Mouse (Mus musculus): ENCODE measurements around the gene Gnaq. TPM values are rescaled to one million over a fixed set of nuclear protein-coding genes. Genes with fewer than 3 reads are reported as not detected.

The Gnaq gene
- polyA plus RNA-seq, 1 experiment from 2014 or later, result 10.1 TPM

GRCm38 (mm10) chr19:16273021-16273420 lies 140.4 kb downstream of the Gnaq start:
- H3K4me2 ChIP-seq (ENCODE audit: low read length), result no peak overlapping the region
- H3K9ac ChIP-seq (ENCODE audit: low read length), result no peak overlapping the region
- peaks cover 0 to 5% of the 10 kb centered on the region in 2 experiments; a peak in 2 of 4 replicates for H3K4me1 ChIP-seq (ENCODE audit: control insufficient read depth in 2 of 2, insufficient read depth in 2 of 2, low read length in 2 of 2)
- no peaks in the 10 kb centered on the region for H3K9me3 ChIP-seq (ENCODE audit: control insufficient read depth, low read length)
- no peak for ATAC-seq (ENCODE audit: insufficient number of reproducible peaks, insufficient read depth, low FRiP score, low read depth)
- 45% methylated on average over 4 of the region's 4 CpGs for WGBS
- H3K4me3 ChIP-seq (ENCODE audit: control insufficient read depth in 1 of 2, insufficient read depth in 1 of 2, low read depth in 1 of 2, low read length in 2 of 2), result no peak overlapping the region
- H3K27me3 ChIP-seq (ENCODE audit: control insufficient read depth, insufficient read depth, low read length), result no peaks in the 10 kb centered on the region
- H3K36me3 ChIP-seq (ENCODE audit: control insufficient read depth, insufficient read depth, low read length), result no peaks in the 10 kb centered on the region
- H3K27ac ChIP-seq (replicated peaks in 1 of 2; ENCODE audit: control insufficient read depth in 1 of 2, insufficient read depth in 1 of 2, low read depth in 2 of 2, low read length in 2 of 2), result no peak overlapping the region

GRCm38 (mm10) chr19:16280231-16280630 lies 147.6 kb downstream of the Gnaq start:
- no peak overlapping the region for H3K4me2 ChIP-seq (ENCODE audit: low read length)
- no peak overlapping the region for H3K4me3 ChIP-seq (ENCODE audit: control insufficient read depth in 1 of 2, insufficient read depth in 1 of 2, low read depth in 1 of 2, low read length in 2 of 2)
- no peaks in the 10 kb centered on the region for H3K27me3 ChIP-seq (ENCODE audit: control insufficient read depth, insufficient read depth, low read length)
- peaks cover 2 to 23% of the 10 kb centered on the region in 2 experiments for H3K4me1 ChIP-seq (ENCODE audit: control insufficient read depth in 2 of 2, insufficient read depth in 2 of 2, low read length in 2 of 2)
- ATAC-seq (ENCODE audit: insufficient number of reproducible peaks, insufficient read depth, low FRiP score, low read depth), result no peak
- H3K9me3 ChIP-seq (ENCODE audit: control insufficient read depth, low read length), result no peaks in the 10 kb centered on the region
- WGBS, result 77% methylated on average over 4 of the region's 4 CpGs
- H3K27ac ChIP-seq (replicated peaks in 1 of 2; ENCODE audit: control insufficient read depth in 1 of 2, insufficient read depth in 1 of 2, low read depth in 2 of 2, low read length in 2 of 2), result no peak overlapping the region
- H3K36me3 ChIP-seq (ENCODE audit: control insufficient read depth, insufficient read depth, low read length), result no peaks in the 10 kb centered on the region
- no peak overlapping the region for H3K9ac ChIP-seq (ENCODE audit: low read length)

- Histone ChIP-seq H3K27me3 (ENCODE audit: control insufficient read depth, insufficient read depth, low read length) (no peaks in the 10 kb centered on the region), H3K4me1 (ENCODE audit: control insufficient read depth in 2 of 2, insufficient read depth in 2 of 2, low read length in 2 of 2) (peaks cover 15 to 47% of the 10 kb centered on the region in 2 experiments), H3K4me2 (ENCODE audit: low read length) (no peak overlapping the region), H3K9me3 (ENCODE audit: control insufficient read depth, low read length) (no peaks in the 10 kb centered on the region), H3K27ac (replicated peaks in 1 of 2; ENCODE audit: control insufficient read depth in 1 of 2, insufficient read depth in 1 of 2, low read depth in 2 of 2, low read length in 2 of 2) (peak overlapping the region; percentile 14 to 58; a peak in 3 of 4 replicates), H3K9ac (ENCODE audit: low read length) (no peak overlapping the region), H3K36me3 (ENCODE audit: control insufficient read depth, insufficient read depth, low read length) (no peaks in the 10 kb centered on the region), H3K4me3 (ENCODE audit: control insufficient read depth in 1 of 2, insufficient read depth in 1 of 2, low read depth in 1 of 2, low read length in 2 of 2) (no peak overlapping the region)
- no peak for ATAC-seq (ENCODE audit: insufficient number of reproducible peaks, insufficient read depth, low FRiP score, low read depth)
- WGBS, result 64% methylated on average over 11 of the region's 11 CpGs
Measured at GRCm38 (mm10) chr19:16285051-16286028, 152.7 kb downstream of the Gnaq start.

- Histone ChIP-seq H3K9ac (ENCODE audit: low read length) (no peak overlapping the region), H3K36me3 (ENCODE audit: control insufficient read depth, insufficient read depth, low read length) (no peaks in the 10 kb centered on the region), H3K27me3 (ENCODE audit: control insufficient read depth, insufficient read depth, low read length) (no peaks in the 10 kb centered on the region), H3K27ac (replicated peaks in 1 of 2; ENCODE audit: control insufficient read depth in 1 of 2, insufficient read depth in 1 of 2, low read depth in 2 of 2, low read length in 2 of 2) (peak overlapping the region; percentile 58 to 62), H3K4me3 (ENCODE audit: control insufficient read depth in 1 of 2, insufficient read depth in 1 of 2, low read depth in 1 of 2, low read length in 2 of 2) (no peak overlapping the region), H3K9me3 (ENCODE audit: control insufficient read depth, low read length) (no peaks in the 10 kb centered on the region), H3K4me2 (ENCODE audit: low read length) (no peak overlapping the region), H3K4me1 (ENCODE audit: control insufficient read depth in 2 of 2, insufficient read depth in 2 of 2, low read length in 2 of 2) (peaks cover 15 to 40% of the 10 kb centered on the region in 2 experiments)
- WGBS, result 35% methylated on average over 10 of the region's 10 CpGs
- 0 out of 2 replicates have a peak, but pooled peaks have one; percentile 59 for ATAC-seq (ENCODE audit: insufficient number of reproducible peaks, insufficient read depth, low FRiP score, low read depth)
Measured at GRCm38 (mm10) chr19:16286451-16287175, 154.0 kb downstream of the Gnaq start.

GRCm38 (mm10) chr19:16287307-16287706 lies 154.7 kb downstream of the Gnaq start:
- peak overlapping the region; percentile 23 to 58; a peak in 1 of 4 replicates for H3K27ac ChIP-seq (replicated peaks in 1 of 2; ENCODE audit: control insufficient read depth in 1 of 2, insufficient read depth in 1 of 2, low read depth in 2 of 2, low read length in 2 of 2)
- H3K4me1 ChIP-seq (ENCODE audit: control insufficient read depth in 2 of 2, insufficient read depth in 2 of 2, low read length in 2 of 2), result peaks cover 15 to 40% of the 10 kb centered on the region in 2 experiments
- no peak for ATAC-seq (ENCODE audit: insufficient number of reproducible peaks, insufficient read depth, low FRiP score, low read depth)
- no peaks in the 10 kb centered on the region for H3K9me3 ChIP-seq (ENCODE audit: control insufficient read depth, low read length)
- H3K4me3 ChIP-seq (ENCODE audit: control insufficient read depth in 1 of 2, insufficient read depth in 1 of 2, low read depth in 1 of 2, low read length in 2 of 2), result no peak overlapping the region
- no peak overlapping the region for H3K4me2 ChIP-seq (ENCODE audit: low read length)
- no peak overlapping the region for H3K9ac ChIP-seq (ENCODE audit: low read length)
- no peaks in the 10 kb centered on the region for H3K27me3 ChIP-seq (ENCODE audit: control insufficient read depth, insufficient read depth, low read length)
- H3K36me3 ChIP-seq (ENCODE audit: control insufficient read depth, insufficient read depth, low read length), result no peaks in the 10 kb centered on the region
- WGBS, result 69% methylated on average over 4 of the region's 4 CpGs

- no peaks in the 10 kb centered on the region for H3K27me3 ChIP-seq (ENCODE audit: control insufficient read depth, insufficient read depth, low read length)
- 0 out of 4 replicates have a peak overlapping the region, but pooled peaks of 1 of the 2 experiments have one; percentile 2 for H3K27ac ChIP-seq (replicated peaks in 1 of 2; ENCODE audit: control insufficient read depth in 1 of 2, insufficient read depth in 1 of 2, low read depth in 2 of 2, low read length in 2 of 2)
- no peaks in the 10 kb centered on the region for H3K9me3 ChIP-seq (ENCODE audit: control insufficient read depth, low read length)
- no peak overlapping the region for H3K9ac ChIP-seq (ENCODE audit: low read length)
- ATAC-seq (ENCODE audit: insufficient number of reproducible peaks, insufficient read depth, low FRiP score, low read depth), result no peak
- H3K4me3 ChIP-seq (ENCODE audit: control insufficient read depth in 1 of 2, insufficient read depth in 1 of 2, low read depth in 1 of 2, low read length in 2 of 2), result no peak overlapping the region
- 84% methylated on average over 7 of the region's 7 CpGs for WGBS
- H3K4me1 ChIP-seq (ENCODE audit: control insufficient read depth in 2 of 2, insufficient read depth in 2 of 2, low read length in 2 of 2), result peaks cover 15 to 40% of the 10 kb centered on the region in 2 experiments
- H3K4me2 ChIP-seq (ENCODE audit: low read length), result no peak overlapping the region
- no peaks in the 10 kb centered on the region for H3K36me3 ChIP-seq (ENCODE audit: control insufficient read depth, insufficient read depth, low read length)
Measured at GRCm38 (mm10) chr19:16287971-16288370, 155.3 kb downstream of the Gnaq start.

- no peaks in the 10 kb centered on the region for H3K9me3 ChIP-seq (ENCODE audit: control insufficient read depth, low read length)
- ATAC-seq (ENCODE audit: insufficient number of reproducible peaks, insufficient read depth, low FRiP score, low read depth), result no peak
- no peak overlapping the region for H3K4me3 ChIP-seq (ENCODE audit: control insufficient read depth in 1 of 2, insufficient read depth in 1 of 2, low read depth in 1 of 2, low read length in 2 of 2)
- no peak overlapping the region for H3K27ac ChIP-seq (replicated peaks in 1 of 2; ENCODE audit: control insufficient read depth in 1 of 2, insufficient read depth in 1 of 2, low read depth in 2 of 2, low read length in 2 of 2)
- peaks cover 11 to 17% of the 10 kb centered on the region in 2 experiments; a peak in 3 of 4 replicates for H3K4me1 ChIP-seq (ENCODE audit: control insufficient read depth in 2 of 2, insufficient read depth in 2 of 2, low read length in 2 of 2)
- H3K27me3 ChIP-seq (ENCODE audit: control insufficient read depth, insufficient read depth, low read length), result no peaks in the 10 kb centered on the region
- no peaks in the 10 kb centered on the region for H3K36me3 ChIP-seq (ENCODE audit: control insufficient read depth, insufficient read depth, low read length)
- H3K4me2 ChIP-seq (ENCODE audit: low read length), result no peak overlapping the region
- H3K9ac ChIP-seq (ENCODE audit: low read length), result no peak overlapping the region
- WGBS, result 96% methylated on average over 3 of the region's 3 CpGs
Measured at GRCm38 (mm10) chr19:16291088-16291487, 158.5 kb downstream of the Gnaq start.

Measured in heart, embryonic 14.5 days (tissue).